Mouse (Mus musculus) embryonic facial prominence, embryonic 14.5 days (tissue): ENCODE data around the gene Fhit. TPM values are rescaled to one million over a fixed set of nuclear protein-coding genes. Genes with fewer than 3 reads are reported as not detected.

Experiments
- ATAC-seq: fragments of 200-750 bp; cut with Nextera tagmentation; 2 replicates; pipeline ENCODE4 v1.8.0; 2017; ENCODE audit warnings: low read depth, moderate number of reproducible peaks, moderate TSS enrichment
- DNase-seq: peaks from one replicate; pipeline ENCODE4 v3.0.0-alpha.2; 2015; ENCODE audit warnings: low spot score
- H3K27ac ChIP-seq: fragments of 300-500 bp; sonication (generic); replicated peaks from 2 replicates; pipeline ENCODE4 v1.5.1; 2014; ENCODE audit warnings: low read depth, mild to moderate bottlenecking, low read length, moderate library complexity
- H3K27me3 ChIP-seq: fragments of 300-500 bp; sonication (generic); replicated peaks from 2 replicates; pipeline ENCODE4 v1.6.1; 2014; ENCODE audit warnings: low read length; ENCODE audit not compliant: control insufficient read depth, insufficient read depth
- H3K36me3 ChIP-seq: fragments of 300-500 bp; sonication (generic); 2 replicates; pipeline ENCODE4 v1.6.1; 2014; ENCODE audit warnings: low read length, mixed read lengths; ENCODE audit not compliant: control insufficient read depth, insufficient read depth
- H3K4me1 ChIP-seq: fragments of 300-500 bp; sonication (generic); 2 replicates; pipeline ENCODE4 v1.6.1; 2014; ENCODE audit warnings: antibody characterized with exemption, low read length; ENCODE audit not compliant: control insufficient read depth, insufficient read depth
- H3K4me2 ChIP-seq: fragments of 300-500 bp; sonication (generic); 2 replicates; pipeline ENCODE4 v1.6.1; 2014; ENCODE audit warnings: low read depth, mild to moderate bottlenecking, low read length, moderate library complexity, mixed read lengths
- H3K4me3 ChIP-seq: fragments of 300-500 bp; sonication (generic); 2 replicates; pipeline ENCODE4 v1.5.1; 2014; ENCODE audit warnings: low read depth, mild to moderate bottlenecking, low read length
- H3K9ac ChIP-seq: fragments of 300-500 bp; sonication (generic); 2 replicates; pipeline ENCODE4 v1.6.1; 2014; ENCODE audit warnings: low read depth, mild to moderate bottlenecking, low read length, moderate library complexity, mixed read lengths
- H3K9me3 ChIP-seq: fragments of 300-500 bp; sonication (generic); 2 replicates; pipeline ENCODE4 v1.6.1; 2016; ENCODE audit warnings: low read length; ENCODE audit not compliant: control insufficient read depth
- WGBS: fragments of 180-500 bp; shearing (Covaris S2); extraction: QIAGEN DNeasy Blood & Tissue Kit; methylation state at CpG from one replicate; pipeline ENCODE4 v1.1.7; 2014; 5-methylcytosine and 5-hydroxymethylcytosine counted together
- polyA plus RNA-seq: library from polyadenylated mRNA; unstranded; fragments of >200 nt; fragmentation: Nextera tagmentation; extraction: Ambion mirVana; gene quantifications from 2 replicates; pipeline ENCODE4 v1.2.1, GENCODE M21; 2014

Fhit gene
- polyA plus RNA-seq, 1 experiment from 2014 or later = 8.1 TPM

- Histone ChIP-seq H3K4me2 (no peak overlapping the region), H3K9me3 (no peaks in the 10 kb centered on the region), H3K4me3 (no peak overlapping the region), H3K4me1 (peaks cover 6% of the 10 kb centered on the region; the same call in 1 of the 2 replicates), H3K27ac (no peak overlapping the region), H3K36me3 (no peaks in the 10 kb centered on the region), H3K9ac (no peak overlapping the region), H3K27me3 (no peaks in the 10 kb centered on the region)
- 63% methylated on average over 8 of the region's 8 CpGs for WGBS
- peak; percentile 59 for DNase-seq
- no peak for ATAC-seq
Observed at GRCm38 (mm10) chr14:9583227-9584155, 1578.3 kb downstream of the Fhit start.

DNA sequence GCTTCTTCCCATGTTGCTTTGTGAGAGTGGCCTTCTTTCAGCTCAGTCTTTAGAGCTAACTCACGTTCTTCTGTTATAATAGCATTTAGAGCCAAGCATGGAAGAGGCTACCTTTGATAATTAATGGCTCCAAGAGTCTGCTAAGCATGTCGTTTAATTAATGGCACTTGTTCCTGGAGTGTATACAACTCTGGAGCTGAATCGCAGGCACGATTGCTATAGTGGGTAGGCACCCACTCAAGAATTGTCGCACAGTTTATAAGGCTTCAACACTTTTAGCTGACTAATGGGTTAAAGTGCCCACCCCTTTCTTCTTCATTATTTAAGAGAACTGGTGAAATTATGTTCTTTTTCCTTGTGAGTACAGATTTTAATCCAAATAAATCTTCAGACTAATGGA is 1605.5 kb downstream of the Fhit start:
- no peak for DNase-seq
- Histone ChIP-seq H3K4me3 (no peak overlapping the region), H3K4me1 (no peaks in the 10 kb centered on the region), H3K27me3 (no peaks in the 10 kb centered on the region), H3K9ac (no peak overlapping the region), H3K27ac (no peak overlapping the region), H3K36me3 (no peaks in the 10 kb centered on the region), H3K9me3 (no peaks in the 10 kb centered on the region), H3K4me2 (no peak overlapping the region)
- WGBS = 66% methylated on average over 5 of the region's 5 CpGs
- no peak for ATAC-seq

GRCm38 (mm10) chr14:9555807-9556206 is 1606.0 kb downstream of the Fhit start:
- no peaks in the 10 kb centered on the region for H3K36me3 ChIP-seq
- no peak overlapping the region for H3K9ac ChIP-seq
- no peak overlapping the region for H3K4me2 ChIP-seq
- H3K9me3 ChIP-seq = no peaks in the 10 kb centered on the region
- ATAC-seq (no peak), DNase-seq (peak; percentile 45)
- no peak overlapping the region for H3K4me3 ChIP-seq
- H3K27ac ChIP-seq = no peak overlapping the region
- 33% methylated on average over 6 of the region's 6 CpGs for WGBS
- H3K27me3 ChIP-seq = no peaks in the 10 kb centered on the region
- no peaks in the 10 kb centered on the region for H3K4me1 ChIP-seq

- Histone ChIP-seq H3K9me3 (no peaks in the 10 kb centered on the region), H3K27ac (no peak overlapping the region), H3K36me3 (no peaks in the 10 kb centered on the region), H3K4me2 (no peak overlapping the region), H3K27me3 (no peaks in the 10 kb centered on the region), H3K4me1 (no peaks in the 10 kb centered on the region), H3K9ac (no peak overlapping the region), H3K4me3 (no peak overlapping the region)
- no peak for ATAC-seq
- DNase-seq = no peak
Observed at GRCm38 (mm10) chr14:9552149-9552548, 1609.7 kb downstream of the Fhit start.

DNA sequence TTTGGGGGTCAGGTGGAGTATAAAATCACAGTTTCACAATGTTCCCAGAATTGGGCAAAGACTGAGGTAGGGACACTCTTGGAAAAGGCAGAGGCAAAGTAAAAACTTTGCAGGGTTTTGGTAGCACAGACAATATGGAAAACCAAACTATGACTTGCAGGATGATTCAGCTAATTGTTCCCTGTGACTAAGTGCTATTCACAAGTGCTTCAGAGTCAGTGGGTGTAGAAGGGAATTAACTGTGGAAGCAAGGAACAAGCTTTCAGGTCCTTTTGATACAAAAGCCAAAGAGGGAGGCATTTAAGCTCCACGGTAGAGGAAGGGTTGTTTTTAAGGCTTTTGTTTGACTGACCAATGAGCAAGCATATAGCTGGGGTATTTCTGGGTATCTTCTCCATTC is 1613.9 kb downstream of the Fhit start:
- Histone ChIP-seq H3K4me1 (no peaks in the 10 kb centered on the region), H3K4me2 (no peak overlapping the region), H3K4me3 (no peak overlapping the region), H3K9me3 (no peaks in the 10 kb centered on the region), H3K36me3 (no peaks in the 10 kb centered on the region), H3K27me3 (no peaks in the 10 kb centered on the region), H3K9ac (no peak overlapping the region), H3K27ac (no peak overlapping the region)
- WGBS = 58% methylated on average over 1 of the region's 1 CpGs
- no peak for ATAC-seq
- DNase-seq = no peak

DNA sequence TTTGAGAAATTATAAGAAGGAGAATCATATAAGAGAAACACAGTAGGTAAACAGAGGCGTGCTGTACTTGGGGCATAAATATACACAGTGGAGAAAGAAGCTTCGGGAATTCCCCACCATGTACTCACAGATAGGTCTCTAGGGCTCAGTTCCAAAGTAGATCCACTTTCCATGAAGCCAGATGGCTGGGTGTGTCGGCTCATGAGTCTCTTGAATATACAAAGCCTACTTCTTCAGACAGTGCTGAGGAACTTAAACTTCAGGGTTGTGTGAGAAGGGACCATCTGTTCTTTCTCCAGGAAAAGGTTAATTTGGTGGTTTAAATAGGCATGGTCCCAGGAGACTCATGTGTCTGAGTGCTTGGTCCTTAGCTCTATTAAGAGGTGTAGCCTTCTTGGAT is 1617.5 kb downstream of the Fhit start:
- DNase-seq (peak; percentile 11), ATAC-seq (0 out of 2 replicates have a peak, but pooled peaks have one; percentile 22)
- no peaks in the 10 kb centered on the region for H3K9me3 ChIP-seq
- 66% methylated on average over 3 of the region's 3 CpGs for WGBS
- no peaks in the 10 kb centered on the region for H3K27me3 ChIP-seq
- H3K4me2 ChIP-seq = no peak overlapping the region
- no peak overlapping the region for H3K9ac ChIP-seq
- no peak overlapping the region for H3K4me3 ChIP-seq
- no peaks in the 10 kb centered on the region for H3K36me3 ChIP-seq
- no peaks in the 10 kb centered on the region for H3K4me1 ChIP-seq
- no peak overlapping the region for H3K27ac ChIP-seq

DNA sequence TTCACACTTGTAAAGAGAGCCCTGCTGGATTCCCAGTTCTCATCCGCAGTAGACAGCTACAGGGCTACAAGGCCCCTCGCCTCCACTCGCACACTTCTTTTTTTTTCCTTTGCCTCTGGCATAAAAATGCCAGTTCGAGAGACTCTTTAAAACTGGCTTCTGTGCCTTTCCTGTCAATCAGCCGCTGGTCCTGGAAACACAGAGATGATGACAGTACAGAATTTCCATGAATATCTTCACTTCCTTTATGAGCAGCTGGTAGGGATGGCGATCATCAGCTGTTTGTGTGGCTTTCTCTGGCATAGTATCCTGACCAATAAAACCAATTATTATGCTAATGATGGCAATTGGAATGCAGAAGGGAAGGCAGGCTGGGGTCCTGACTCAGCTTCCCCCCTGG is 1626.3 kb downstream of the Fhit start:
- ATAC-seq (no peak), DNase-seq (no peak)
- H3K9ac ChIP-seq = no peak overlapping the region
- no peaks in the 10 kb centered on the region for H3K9me3 ChIP-seq
- H3K27ac ChIP-seq = no peak overlapping the region
- no peak overlapping the region for H3K4me2 ChIP-seq
- H3K4me3 ChIP-seq = no peak overlapping the region
- no peaks in the 10 kb centered on the region for H3K27me3 ChIP-seq
- 47% methylated on average over 6 of the region's 6 CpGs for WGBS
- no peaks in the 10 kb centered on the region for H3K36me3 ChIP-seq
- H3K4me1 ChIP-seq = no peaks in the 10 kb centered on the region

DNA sequence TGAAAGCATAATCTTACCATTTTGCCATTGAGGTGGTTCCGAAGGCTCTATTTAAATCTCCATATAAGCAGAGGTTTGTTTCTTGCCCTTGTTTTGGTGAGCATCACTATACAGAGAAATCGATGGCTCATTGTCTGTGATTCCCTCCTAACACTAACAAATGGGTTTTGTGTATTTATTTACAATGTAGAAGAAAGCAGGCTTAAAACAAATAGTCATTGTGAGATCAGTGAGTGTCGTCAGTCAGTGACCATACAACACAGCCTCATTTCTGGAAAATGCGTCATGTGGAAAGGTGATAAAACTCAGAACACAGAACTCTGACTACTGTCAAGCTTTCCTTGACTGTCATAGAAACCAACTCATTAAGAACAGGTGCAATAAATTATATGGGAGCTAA is 1632.6 kb downstream of the Fhit start:
- Histone ChIP-seq H3K4me1 (no peaks in the 10 kb centered on the region), H3K9me3 (no peaks in the 10 kb centered on the region), H3K9ac (no peak overlapping the region), H3K36me3 (no peaks in the 10 kb centered on the region), H3K27me3 (no peaks in the 10 kb centered on the region), H3K4me3 (no peak overlapping the region), H3K27ac (no peak overlapping the region), H3K4me2 (no peak overlapping the region)
- no peak for ATAC-seq
- no peak for DNase-seq
- WGBS = 86% methylated on average over 4 of the region's 4 CpGs

GRCm38 (mm10) chr14:9526136-9526535 is 1635.7 kb downstream of the Fhit start:
- 86% methylated on average over 3 of the region's 3 CpGs for WGBS
- no peak for DNase-seq
- H3K4me3 ChIP-seq = no peak overlapping the region
- H3K27ac ChIP-seq = no peak overlapping the region
- H3K4me2 ChIP-seq = no peak overlapping the region
- no peaks in the 10 kb centered on the region for H3K9me3 ChIP-seq
- no peaks in the 10 kb centered on the region for H3K36me3 ChIP-seq
- ATAC-seq = no peak
- H3K27me3 ChIP-seq = no peaks in the 10 kb centered on the region
- no peak overlapping the region for H3K9ac ChIP-seq
- H3K4me1 ChIP-seq = no peaks in the 10 kb centered on the region
